Mouse (Mus musculus) retina, postnatal 7 days (tissue): ENCODE data around the gene Olfr1484.
"Not testable (repeated sequence)": the region's sequence is repeated elsewhere in the genome, so short reads cannot be mapped to it uniquely, and the experiment has no call there.

ENCODE experiments used
- DNase-seq: peaks from one replicate; pipeline ENCODE4 v3.0.0-alpha.2; 2012; ENCODE audit warnings: low read depth, low spot score

Olfr1484 gene

GRCm38 (mm10) chr19:13583211-13583610 is at the start of gene Olfr1484:
Gene Olfr1484, plus strand, starts transcription at chr19:13583511.
- DNase-seq, result no peak

GRCm38 (mm10) chr19:13617075-13617474 is 33.8 kb downstream of the Olfr1484 start, which contains the start of gene Olfr1487:
Gene Olfr1487, plus strand, starts transcription at chr19:13617375.
- DNase-seq, result not testable (repeated sequence)

DNA sequence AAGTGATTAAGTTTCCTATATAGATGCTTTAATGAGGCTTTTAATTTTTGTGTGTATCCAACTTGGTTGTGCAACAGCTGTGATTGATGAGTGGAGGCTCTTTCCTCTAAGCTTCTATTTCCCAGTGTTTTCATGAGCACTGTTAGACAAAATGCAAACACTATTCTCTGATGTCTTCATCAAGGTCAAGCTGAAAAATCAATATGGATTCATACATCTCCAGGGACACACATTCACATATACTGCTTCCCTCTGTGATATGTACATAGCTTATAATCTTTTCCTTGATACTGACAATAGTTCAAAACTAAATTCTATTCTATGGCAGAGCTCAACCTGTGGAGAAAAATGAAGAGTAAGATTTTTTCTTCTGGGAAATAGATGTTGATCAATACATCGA is 48.0 kb downstream of the Olfr1484 start, which contains the start of gene Olfr1489:
Olfr1489 (plus strand) TSS at position 301 of the 400 bp plus-strand sequence.
- DNase-seq, result no peak
